Mouse (Mus musculus) large intestine, adult 2 months (tissue): Measurements from ENCODE around the gene Denr. TPM values are rescaled to one million over a fixed set of nuclear protein-coding genes. Genes with fewer than 3 reads are reported as not detected.

ENCODE experiments used
- DNase-seq: peaks from one replicate; pipeline ENCODE4 v3.0.0-alpha.2; 2012; ENCODE audit warnings: low read depth, low spot score
- WGBS: fragments of 180-500 bp; shearing (Covaris S2); methylation state at CpG from one replicate; pipeline ENCODE4 v1.1.7; 2018; 5-methylcytosine and 5-hydroxymethylcytosine counted together
- polyA plus RNA-seq: library from polyadenylated mRNA; depleted of rRNA; stranded (reverse); fragments of >200 nt; gene quantifications from 2 replicates; pipeline ENCODE4 v1.2.3, GENCODE M21; 2012; rRNA removed

Denr gene
- polyA plus RNA-seq, 1 experiment, result 8.8 TPM

DNA sequence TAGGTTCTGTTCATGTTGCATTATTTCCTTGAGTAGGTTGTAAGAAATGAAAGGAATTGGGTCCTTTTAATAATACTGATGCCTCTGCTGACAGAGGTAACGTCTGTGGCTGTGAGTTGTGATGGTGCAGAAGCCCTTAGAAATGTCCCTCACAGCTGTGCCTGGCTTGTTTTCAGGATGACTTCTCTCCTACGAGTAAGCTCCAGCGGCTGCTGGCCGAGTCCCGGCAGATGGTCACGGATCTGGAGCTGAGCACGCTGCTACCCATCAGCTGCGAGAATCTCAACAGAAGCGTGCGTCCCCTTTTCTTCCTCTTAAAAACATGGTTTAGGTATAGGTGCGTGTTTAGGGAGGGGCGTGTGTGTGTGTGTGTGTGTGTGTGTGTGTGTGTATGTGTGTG, 54.1 kb downstream of the Denr start:
- DNase-seq, result no peak
- 85% methylated on average over 12 of the region's 12 CpGs for whole genome bisulfite sequencing

- 90% methylated on average over 4 of the region's 4 CpGs for WGBS
- DNase-seq, result no peak
Measured at GRCm38 (mm10) chr5:123964208-123964607, 57.2 kb downstream of the Denr start.

GRCm38 (mm10) chr5:123966759-123967158, 59.8 kb downstream of the Denr start:
- DNase-seq, result no peak
- WGBS, result 30% methylated on average over 2 of the region's 2 CpGs

- no peak for DNase-seq
- 62% methylated on average over 5 of the region's 5 CpGs for WGBS
Measured at GRCm38 (mm10) chr5:123968468-123968867, 61.5 kb downstream of the Denr start.

GRCm38 (mm10) chr5:123969216-123969615, 62.2 kb downstream of the Denr start:
- 34% methylated on average over 8 of the region's 8 CpGs for WGBS
- DNase-seq, result no peak

- DNase-seq, result no peak
- 92% methylated on average over 4 of the region's 4 CpGs for WGBS
Measured at GRCm38 (mm10) chr5:123970576-123970975, 63.6 kb downstream of the Denr start.

DNA sequence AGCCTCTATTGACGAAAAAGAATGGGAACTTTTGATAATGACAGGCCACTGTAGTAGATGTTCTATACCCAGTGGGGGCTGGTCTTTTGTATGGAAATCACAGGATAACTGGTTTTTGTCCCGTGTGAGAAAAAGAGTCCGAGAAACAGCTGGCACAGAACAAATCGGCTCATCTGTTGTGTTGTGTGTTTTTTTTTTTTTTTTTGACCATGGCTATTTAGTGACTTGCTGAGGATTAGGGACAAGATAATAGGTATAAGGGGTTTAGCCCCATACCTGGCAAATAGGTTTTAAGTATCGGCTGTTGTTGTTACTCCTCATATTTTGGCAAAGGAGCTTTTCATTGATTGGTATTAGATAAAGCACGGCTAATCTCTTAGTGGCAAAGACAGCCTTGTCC, 65.5 kb downstream of the Denr start:
- no peak for DNase-seq
- WGBS, result 77% methylated on average over 6 of the region's 6 CpGs

DNA sequence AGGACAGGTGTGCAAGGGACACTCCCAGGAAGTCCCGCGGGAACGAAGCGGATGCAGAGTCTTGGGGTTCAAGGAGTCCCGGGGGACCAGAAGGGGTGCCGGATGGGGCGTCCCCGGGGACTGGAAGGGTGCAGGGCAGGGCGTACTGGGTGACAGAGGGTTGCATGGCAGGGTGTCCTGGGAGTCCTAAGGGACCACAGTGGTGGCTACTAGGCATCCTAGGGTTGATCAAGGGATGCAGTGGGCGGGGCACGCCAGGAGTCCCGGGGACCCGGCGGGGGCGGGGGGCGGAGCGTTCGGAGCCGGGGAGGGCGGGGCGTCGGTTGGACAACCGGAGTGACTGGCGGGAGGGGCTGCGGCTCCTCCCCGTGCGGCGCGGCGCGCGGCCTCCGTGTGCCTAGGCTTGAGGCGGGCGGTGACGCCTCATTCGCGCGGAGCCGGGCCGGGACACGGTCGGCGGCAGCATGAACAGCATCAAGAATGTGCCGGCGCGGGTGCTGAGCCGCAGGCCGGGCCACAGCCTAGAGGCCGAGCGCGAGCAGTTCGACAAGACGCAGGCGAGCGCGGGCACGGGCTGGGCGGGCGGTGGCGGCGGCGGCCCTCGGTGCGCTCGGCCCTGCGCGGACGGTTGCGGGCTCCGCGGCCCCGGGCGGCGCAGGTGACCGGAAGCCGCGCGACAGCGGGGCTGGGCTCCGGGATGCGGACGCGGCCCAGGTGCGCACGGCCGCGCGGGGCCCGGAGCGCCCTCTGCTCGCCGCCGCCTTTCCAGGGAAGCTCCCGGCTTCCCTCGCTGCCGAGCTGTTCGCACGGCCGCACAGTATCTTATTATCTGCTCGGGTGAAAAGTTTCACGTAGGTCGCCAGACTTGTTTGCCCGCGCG, 66.6 kb downstream of the Denr start, which contains the start of gene Hip1r:
Gene Hip1r (plus strand): TSS at position 330 of the 880 bp plus-strand sequence.
- DNase-seq, result no peak
- 1% methylated on average over 104 of the region's 106 CpGs for WGBS

- under 1% methylated on average over 14 of the region's 14 CpGs for WGBS
- DNase-seq, result no peak
Measured at GRCm38 (mm10) chr5:123974179-123974485, 67.2 kb downstream of the Denr start.

GRCm38 (mm10) chr5:123974616-123975111, 67.7 kb downstream of the Denr start:
- 13% methylated on average over 11 of the region's 11 CpGs for WGBS
- no peak for DNase-seq

GRCm38 (mm10) chr5:123975668-123976180, 68.7 kb downstream of the Denr start:
- DNase-seq, result no peak

GRCm38 (mm10) chr5:123977231-123977630, 70.3 kb downstream of the Denr start:
- WGBS, result 38% methylated on average over 3 of the region's 3 CpGs
- DNase-seq, result no peak

More at GRCm38 (mm10) chr5:123975668-123976180, 68.7 kb downstream of the Denr start:
- 29% methylated on average over 6 of the region's 6 CpGs for WGBS

- WGBS, result 59% methylated on average over 5 of the region's 5 CpGs
- no peak for DNase-seq
Measured at GRCm38 (mm10) chr5:123978131-123978530, 71.2 kb downstream of the Denr start.

Other genes starting within 250 kb of the Denr start
- gene Clip1, start 222.6 kb upstream of the Denr start, polyA plus RNA-seq, result 9.2 and 11.3 TPM in 2 replicates
- 20.0 and 27.6 TPM in 2 replicates for gene Zcchc8, start 186.1 kb upstream of the Denr start, polyA plus RNA-seq
- gene Rsrc2, start 157.8 kb upstream of the Denr start, polyA plus RNA-seq, result 10.5 and 14.7 TPM in 2 replicates
- gene Kntc1, start 157.5 kb upstream of the Denr start, polyA plus RNA-seq, result 4.5 TPM in 2 replicates
- 0.71 and 0.97 TPM in 2 replicates for gene Hcar2, start 41.7 kb upstream of the Denr start, polyA plus RNA-seq
- 3.3 and 3.7 TPM in 2 replicates for gene Hcar1, start 27.2 kb upstream of the Denr start, polyA plus RNA-seq
- 0.22 TPM in 1 of 2 replicates, not detected in the other for gene Gm43518, start 20.2 kb downstream of the Denr start, polyA plus RNA-seq
- 1.2 and 1.6 TPM in 2 replicates for gene Ccdc62, start 23.5 kb downstream of the Denr start, polyA plus RNA-seq
- 22.9 and 34.9 TPM in 2 replicates for gene Hip1r, start 66.5 kb downstream of the Denr start, polyA plus RNA-seq
- 30.6 and 34.3 TPM in 2 replicates for gene Vps37b, start 125.1 kb downstream of the Denr start, polyA plus RNA-seq
- 7.6 and 10.6 TPM in 2 replicates for gene Abcb9, start 188.6 kb downstream of the Denr start, polyA plus RNA-seq
- gene Ogfod2, start 205.1 kb downstream of the Denr start, polyA plus RNA-seq, result 37.7 and 41.5 TPM in 2 replicates
- 25.5 and 32.0 TPM in 2 replicates for gene Arl6ip4, start 208.9 kb downstream of the Denr start, polyA plus RNA-seq